Mouse (Mus musculus) ES-E14 (cell line): ENCODE measurements around the gene Acad10. TPM values are rescaled to one million over a fixed set of nuclear protein-coding genes. Genes with fewer than 3 reads are reported as not detected.

Experiments
- DNase-seq: peaks from one replicate; pipeline ENCODE4 v3.0.0-alpha.2; 2013; ENCODE audit warnings: low read depth, low spot score
- H3K27ac ChIP-seq: 2 replicates; pipeline ENCODE4 v1.5.1; 2012; ENCODE audit warnings: low read depth, mild to moderate bottlenecking, low read length, moderate library complexity, mixed read lengths; ENCODE audit not compliant: poor library complexity, insufficient read depth, severe bottlenecking
- H3K36me3 ChIP-seq: 2 replicates; pipeline ENCODE4 v1.6.1; 2012; ENCODE audit warnings: mild to moderate bottlenecking, low read length, moderate library complexity, mixed read lengths; ENCODE audit not compliant: control insufficient read depth, poor library complexity, insufficient read depth, severe bottlenecking
- H3K4me1 ChIP-seq, 2 experiments: fragments of 150-350 bp in 1 of 2; sonication (generic) in 1 of 2; 2 replicates each; pipeline ENCODE4 v1.6.1; 2012; ENCODE audit warnings: low read length in 2 of 2, mild to moderate bottlenecking in 1 of 2, mixed read lengths in 1 of 2; ENCODE audit not compliant: control insufficient read depth in 2 of 2, insufficient read depth in 2 of 2, poor library complexity in 1 of 2
- H3K4me3 ChIP-seq, 2 experiments: fragments of 150-350 bp in 1 of 2; sonication (generic) in 1 of 2; 2 replicates each; pipeline ENCODE4 v1.5.1; 2012; ENCODE audit warnings: low read length in 2 of 2, low read depth in 1 of 2, mild to moderate bottlenecking in 1 of 2, mixed read lengths in 1 of 2; ENCODE audit not compliant: insufficient read depth in 1 of 2, poor library complexity in 1 of 2, severe bottlenecking in 1 of 2
- H3K9ac ChIP-seq: 2 replicates; pipeline ENCODE4 v1.6.1; 2012; ENCODE audit warnings: low read depth, mild to moderate bottlenecking, low read length, mixed read lengths; ENCODE audit not compliant: poor library complexity, insufficient read depth, severe bottlenecking
- H3K9me3 ChIP-seq: fragments of 150-350 bp; sonication (generic); 2 replicates; pipeline ENCODE4 v1.6.1; 2012; ENCODE audit warnings: low read depth, mild to moderate bottlenecking, low read length; ENCODE audit not compliant: control insufficient read depth, insufficient read depth
- CHD2 ChIP-seq: IDR thresholded peaks from 2 replicates; pipeline ENCODE4 v1.6.1; 2014; ENCODE audit warnings: mild to moderate bottlenecking, low read depth, low read length, inconsistent platforms
- HCFC1 ChIP-seq: IDR thresholded peaks from 2 replicates; pipeline ENCODE4 v1.6.1; 2012; ENCODE audit warnings: low read length, inconsistent platforms, borderline replicate concordance; ENCODE audit not compliant: insufficient read depth
- MAFK ChIP-seq: IDR thresholded peaks from 2 replicates; pipeline ENCODE4 v1.6.1; 2014; ENCODE audit warnings: mild to moderate bottlenecking, low read depth, low read length, inconsistent platforms; ENCODE audit not compliant: insufficient read depth
- ZC3H11A ChIP-seq: IDR thresholded peaks from 2 replicates; pipeline ENCODE4 v1.6.1; 2012; ENCODE audit warnings: low read depth, mild to moderate bottlenecking, inconsistent platforms, low read length, borderline replicate concordance
- ZNF384 ChIP-seq: IDR thresholded peaks from 2 replicates; pipeline ENCODE4 v1.6.1; 2012; ENCODE audit warnings: low read depth, low read length, inconsistent platforms
- in situ Hi-C, 2 experiments: fragments of 600-800 bp; cut with MboI; formaldehyde crosslinking; loops; one replicate each; pipeline ENCODE4 v1.15.1; 2025; ENCODE audit warnings: low sequenced_read_pairs in 2 of 2, inconsistent platforms in 1 of 2; ENCODE audit not compliant: unreplicated experiment in 2 of 2
- total RNA-seq: library from RNA; depleted of rRNA; stranded (reverse); fragments of 300-350 nt; gene quantifications from 2 replicates; pipeline ENCODE4 v1.2.3, GENCODE M21; 2012

Acad10 gene
- total RNA-seq, 1 experiment, result 14.0 TPM

DNA sequence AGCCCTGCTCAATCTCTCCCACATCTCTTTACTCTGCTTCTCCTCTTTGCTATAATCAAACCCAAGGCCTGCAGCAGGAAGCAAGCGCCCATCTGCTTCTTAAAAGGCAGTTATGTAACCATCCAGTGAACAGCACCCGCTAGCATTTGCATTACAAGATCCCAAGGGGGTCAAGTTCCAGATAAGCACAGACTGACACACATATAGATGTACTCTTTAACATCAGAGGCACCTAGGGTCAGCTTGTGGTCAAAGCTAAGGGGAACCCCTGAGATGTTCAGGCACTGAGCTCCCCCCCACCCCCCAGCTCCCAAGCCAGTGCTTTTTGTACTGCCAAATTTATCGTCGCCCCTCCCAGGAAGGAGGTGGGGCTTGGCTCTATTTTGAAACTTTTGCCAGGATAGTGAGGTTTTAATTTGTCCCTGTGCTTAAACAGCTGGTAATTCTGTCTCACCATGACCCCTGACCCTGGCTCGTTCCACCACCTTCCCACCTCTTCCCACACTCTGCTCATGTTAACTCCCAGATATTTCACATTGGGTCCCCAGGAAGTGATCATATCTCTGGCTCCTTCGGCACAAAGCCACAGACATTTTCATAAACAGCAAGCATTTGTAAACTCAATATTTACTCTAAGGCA lies 73.8 kb downstream of the Acad10 start:
- Histone ChIP-seq H3K4me1 (peaks cover 13 to 24% of the 10 kb centered on the region in 2 experiments), H3K9me3 (no peaks in the 10 kb centered on the region), H3K4me3 (no peak overlapping the region), H3K36me3 (peaks cover 2% of the 10 kb centered on the region; the same call in 1 of the 2 replicates), H3K27ac (peak overlapping the region; percentile 59; the same call in 1 of the 2 replicates), H3K9ac (no peak overlapping the region; the same call in 1 of the 2 replicates)
- TF ChIP-seq HCFC1 (no peak), ZC3H11A (no peak), ZNF384 (no peak), CHD2 (no peak), MAFK (no peak)
- DNase-seq, result no peak
- in situ Hi-C loops, result no loop called here

DNA sequence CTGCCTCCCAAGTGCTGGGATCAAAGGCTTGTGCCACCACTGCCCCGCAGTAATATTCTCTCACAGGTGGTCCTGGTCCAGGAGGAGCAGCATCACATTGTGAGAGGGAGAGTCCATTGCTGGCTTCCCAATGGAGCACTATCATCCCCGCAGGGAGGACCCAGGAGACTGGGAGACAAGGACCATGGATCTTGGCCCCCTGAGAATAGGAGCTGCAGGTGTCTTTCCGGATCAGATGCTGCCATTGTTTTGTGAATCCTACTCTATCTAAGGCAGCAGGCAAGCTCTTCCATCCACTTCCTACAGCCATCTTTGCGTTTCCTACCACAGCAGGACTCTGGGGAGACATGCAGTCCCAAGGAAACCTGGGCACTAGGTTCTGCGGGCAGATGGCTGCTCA lies 74.6 kb downstream of the Acad10 start:
- 0 out of 2 replicates have a peak, but pooled peaks cover 2% of the 10 kb centered on the region for H3K36me3 ChIP-seq
- DNase-seq, result no peak
- peak overlapping the region; percentile 29; the same call in 1 of the 2 replicates for H3K27ac ChIP-seq
- in situ Hi-C loops, result no loop called here
- no peak overlapping the region for H3K9ac ChIP-seq
- H3K4me1 ChIP-seq, result peaks cover 14 to 26% of the 10 kb centered on the region in 2 experiments
- TF ChIP-seq ZC3H11A (no peak), MAFK (no peak), HCFC1 (no peak), ZNF384 (no peak), CHD2 (no peak)
- H3K4me3 ChIP-seq, result no peak overlapping the region
- no peaks in the 10 kb centered on the region for H3K9me3 ChIP-seq

DNA sequence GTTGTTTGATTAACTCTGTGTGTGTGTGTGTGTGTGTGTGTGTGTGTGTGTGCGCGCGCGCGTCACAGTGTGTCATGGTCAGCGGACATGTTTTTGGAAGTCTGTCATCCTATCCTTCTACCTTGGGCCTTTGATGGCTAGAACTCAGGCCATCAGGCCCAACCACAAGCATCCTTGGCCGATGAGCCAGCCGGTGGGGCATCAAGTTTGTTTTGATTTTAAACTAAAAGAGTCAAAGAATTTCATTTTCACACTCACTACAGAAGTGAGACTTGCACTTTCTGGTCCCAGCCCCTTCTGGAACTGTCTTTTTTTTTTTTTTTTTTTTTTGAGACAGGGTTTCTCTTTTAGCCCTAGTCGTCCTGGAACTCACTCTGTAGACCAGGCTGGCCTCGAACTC lies 75.3 kb downstream of the Acad10 start:
- H3K4me3 ChIP-seq, result no peak overlapping the region
- H3K9ac ChIP-seq, result no peak overlapping the region; the same call in 1 of the 2 replicates
- no peak overlapping the region; the same call in 1 of the 2 replicates for H3K27ac ChIP-seq
- TF ChIP-seq ZC3H11A (no peak), ZNF384 (0 out of 2 replicates have a peak, but pooled peaks have one; percentile 43)
- H3K36me3 ChIP-seq, result 0 out of 2 replicates have a peak, but pooled peaks cover 2% of the 10 kb centered on the region
- H3K4me1 ChIP-seq, result peaks cover 14 to 25% of the 10 kb centered on the region in 2 experiments
- in situ Hi-C loops, result no loop called here
- no peak for DNase-seq
- H3K9me3 ChIP-seq, result no peaks in the 10 kb centered on the region

DNA sequence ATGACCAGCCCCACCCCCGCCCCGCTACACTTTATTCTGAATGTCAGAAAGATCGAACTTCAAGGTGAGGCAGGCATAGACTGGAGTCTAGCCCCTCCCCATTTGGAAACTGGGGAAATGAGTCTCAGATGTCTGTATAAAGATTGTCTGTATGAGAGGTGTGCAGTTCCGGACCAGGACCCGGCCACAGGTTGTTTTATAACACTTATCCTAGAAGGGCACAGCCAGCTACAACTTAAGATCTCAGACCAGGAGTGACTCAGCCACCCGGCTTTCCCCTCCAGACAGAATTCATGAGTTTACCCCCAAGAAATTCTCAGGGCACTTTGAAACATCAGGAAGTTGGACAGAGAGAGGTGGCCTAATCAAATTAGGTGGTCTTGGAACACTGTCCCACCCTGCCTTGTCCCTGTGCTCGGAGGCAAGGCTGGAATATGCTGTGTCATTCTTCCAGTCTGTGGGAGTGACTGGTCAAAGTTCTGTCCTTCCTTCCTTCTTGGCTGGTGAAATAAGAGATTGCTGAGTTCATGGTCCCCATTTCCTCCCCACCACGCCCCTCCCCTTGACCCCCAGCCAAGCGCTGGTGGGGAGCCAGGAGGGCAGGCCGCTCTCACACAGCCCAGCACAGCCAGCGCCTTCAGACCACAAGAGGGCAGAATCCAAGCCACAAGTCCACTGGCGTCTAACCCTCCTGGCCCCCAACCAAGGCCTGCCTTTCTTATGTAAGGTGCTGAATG lies 76.4 kb downstream of the Acad10 start:
- in situ Hi-C loops, result no loop called here

More for the DNA sequence above, 76.4 kb downstream of the Acad10 start:
- Histone ChIP-seq H3K9ac (peak overlapping the region; percentile 34; the same call in 1 of the 2 replicates), H3K9me3 (no peaks in the 10 kb centered on the region), H3K27ac (peak overlapping the region; percentile 85), H3K36me3 (peaks cover 11% of the 10 kb centered on the region; the same call in 1 of the 2 replicates), H3K4me1 (peaks cover 14 to 25% of the 10 kb centered on the region in 2 experiments), H3K4me3 (peak overlapping the region; percentile 27 to 38; a peak in 3 of 4 replicates)
- TF ChIP-seq CHD2, result no peak
- TF ChIP-seq HCFC1, result no peak
- TF ChIP-seq MAFK, result peak; percentile 50
- TF ChIP-seq ZNF384, result no peak
- peak; percentile 59 for DNase-seq
